Mouse (Mus musculus) stomach, postnatal 0 days (tissue): ENCODE measurements around the gene Hpcal4.

ENCODE experiments used
- CTCF ChIP-seq: IDR thresholded peaks from 2 replicates; pipeline ENCODE4 v1.5.1; 2016; ENCODE audit warnings: antibody characterized with exemption, low read depth, mild to moderate bottlenecking, moderate library complexity
- EP300 ChIP-seq: optimal IDR thresholded peaks from 2 replicates; pipeline ENCODE3; 2016; ENCODE audit warnings: antibody characterized with exemption

DNA sequence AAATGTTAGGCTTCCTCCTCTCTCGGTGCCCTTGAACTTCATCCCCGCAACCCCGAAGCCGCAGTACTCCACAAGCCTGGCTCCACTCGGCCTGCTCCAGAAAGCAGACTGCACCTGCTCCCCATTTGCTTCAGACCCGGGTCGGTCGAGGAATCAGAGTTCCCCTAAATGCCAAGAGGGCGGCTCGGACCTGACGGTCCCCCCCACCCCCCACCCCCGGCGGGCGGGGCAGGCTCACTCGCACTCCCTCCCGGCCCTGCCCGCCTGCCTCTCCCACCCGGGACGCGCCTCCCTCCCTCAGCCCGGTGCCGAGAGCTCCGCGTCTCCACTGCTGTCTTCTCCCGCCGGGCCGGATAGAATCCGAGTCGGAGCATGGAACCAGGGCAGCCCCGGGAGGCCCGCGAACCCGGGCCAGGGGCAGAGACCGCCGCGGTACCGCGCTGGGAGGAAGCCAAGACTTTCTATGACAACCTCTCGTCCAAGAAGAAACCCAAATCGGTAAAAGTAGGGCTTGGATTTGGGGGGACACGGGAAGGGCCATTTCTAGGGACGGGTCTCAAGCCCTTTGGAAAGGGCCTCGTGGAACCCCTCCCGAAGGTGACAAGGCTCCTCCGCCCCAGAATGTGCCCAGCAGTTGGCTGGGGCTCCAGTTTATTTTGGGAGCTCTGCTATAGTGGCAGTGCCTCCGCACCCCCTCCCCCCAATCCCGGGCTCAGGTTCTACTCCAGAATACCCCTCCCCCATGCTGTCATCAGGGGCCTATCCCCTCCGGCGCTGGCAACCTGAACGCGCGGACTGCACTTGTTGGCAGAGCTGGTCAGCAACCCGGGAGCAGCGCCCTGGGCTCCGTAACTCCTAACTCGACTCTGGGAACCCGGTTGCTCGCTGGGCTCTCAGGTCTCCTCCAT is 18.4 kb downstream of the Hpcal4 start, which contains the start of gene Nt5c1a:
- TF ChIP-seq CTCF, result no peak
- no peak for TF ChIP-seq EP300
